Mouse (Mus musculus) embryonic facial prominence, embryonic 15.5 days (tissue): Measurements from ENCODE around the gene Mrpl33. TPM values are rescaled to one million over a fixed set of nuclear protein-coding genes. Genes with fewer than 3 reads are reported as not detected.
A peak's percentile ranks its signal among the peaks of the same experiment; 100 is the strongest.

Experiments used
- ATAC-seq: fragments of 200-750 bp; cut with Nextera tagmentation; 2 replicates; pipeline ENCODE4 v1.8.0; 2017; ENCODE audit warnings: low read depth, moderate TSS enrichment; ENCODE audit not compliant: insufficient number of reproducible peaks, low FRiP score, low TSS enrichment
- H3K27ac ChIP-seq: fragments of 300-500 bp; sonication (generic); replicated peaks from 2 replicates; pipeline ENCODE4 v1.5.1; 2015; ENCODE audit warnings: mild to moderate bottlenecking, inconsistent platforms
- H3K27me3 ChIP-seq: fragments of 300-500 bp; sonication (generic); 2 replicates; pipeline ENCODE4 v1.6.1; 2015; ENCODE audit warnings: inconsistent platforms
- H3K36me3 ChIP-seq: fragments of 300-500 bp; sonication (generic); 2 replicates; pipeline ENCODE4 v1.6.1; 2015; ENCODE audit warnings: mild to moderate bottlenecking, inconsistent platforms
- H3K4me1 ChIP-seq: fragments of 300-500 bp; sonication (generic); 2 replicates; pipeline ENCODE4 v1.6.1; 2015; ENCODE audit warnings: inconsistent platforms
- H3K4me2 ChIP-seq: fragments of 300-500 bp; sonication (generic); replicated peaks from 2 replicates; pipeline ENCODE4 v1.6.1; 2015; ENCODE audit warnings: mild to moderate bottlenecking, inconsistent platforms
- H3K4me3 ChIP-seq: fragments of 300-500 bp; sonication (generic); replicated peaks from 2 replicates; pipeline ENCODE4 v1.5.1; 2015; ENCODE audit warnings: mild to moderate bottlenecking, inconsistent platforms
- H3K9ac ChIP-seq: fragments of 300-500 bp; sonication (generic); 2 replicates; pipeline ENCODE4 v1.6.1; 2015; ENCODE audit warnings: inconsistent platforms
- H3K9me3 ChIP-seq: fragments of 300-500 bp; sonication (generic); replicated peaks from 2 replicates; pipeline ENCODE4 v1.6.1; 2016; ENCODE audit warnings: inconsistent platforms
- WGBS: fragments of 180-500 bp; shearing (Covaris S2); methylation state at CpG from one replicate; pipeline ENCODE4 v1.1.7; 2015; 5-methylcytosine and 5-hydroxymethylcytosine counted together
- polyA plus RNA-seq: library from polyadenylated mRNA; unstranded; fragments of >200 nt; fragmentation: Nextera tagmentation; extraction: Ambion mirVana; gene quantifications from 2 replicates; pipeline ENCODE4 v1.2.1, GENCODE M21; 2015

Mrpl33 gene
- polyA plus RNA-seq, 1 experiment from 2014 or later, result 283 TPM

DNA sequence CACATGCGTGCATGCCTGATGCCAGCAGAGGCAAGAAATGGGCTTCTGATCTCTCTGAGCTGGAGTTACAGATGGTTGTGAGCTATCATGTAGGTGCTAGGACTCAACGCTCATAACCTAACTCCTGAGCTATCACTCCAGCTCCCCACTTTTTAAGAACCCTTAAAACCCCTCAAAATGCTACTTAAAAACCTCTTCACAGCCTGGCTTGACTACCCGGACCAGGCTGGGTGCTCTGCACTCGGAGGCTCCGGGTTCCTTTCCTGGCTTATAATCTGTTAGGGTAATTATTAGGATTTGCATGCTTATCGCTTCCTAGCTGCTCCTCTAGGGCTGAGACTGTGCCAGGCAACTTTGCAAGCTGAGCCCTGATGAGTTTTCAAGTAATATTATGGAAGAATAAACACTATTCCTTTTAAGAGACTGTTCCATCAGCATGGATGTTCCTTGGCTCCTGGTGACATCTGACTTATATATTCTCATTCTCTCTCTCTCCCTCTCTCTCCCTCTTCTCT is 752 bp downstream of the Mrpl33 start:
- no peaks in the 10 kb centered on the region for H3K9me3 ChIP-seq
- 59% methylated on average over 6 of the region's 6 CpGs for WGBS
- H3K4me2 ChIP-seq, result peak overlapping the region; percentile 62; the same call in 1 of the 2 replicates
- H3K27me3 ChIP-seq, result no peaks in the 10 kb centered on the region
- H3K4me3 ChIP-seq, result no peak overlapping the region
- peaks cover 22% of the 10 kb centered on the region for H3K4me1 ChIP-seq
- H3K9ac ChIP-seq, result no peak overlapping the region
- no peaks in the 10 kb centered on the region for H3K36me3 ChIP-seq
- ATAC-seq, result no peak
- H3K27ac ChIP-seq, result no peak overlapping the region

GRCm38 (mm10) chr5:31598121-31598520 is 1.4 kb downstream of the Mrpl33 start:
- no peak for ATAC-seq
- H3K36me3 ChIP-seq, result no peaks in the 10 kb centered on the region
- no peaks in the 10 kb centered on the region for H3K9me3 ChIP-seq
- H3K4me3 ChIP-seq, result no peak overlapping the region
- peaks cover 22% of the 10 kb centered on the region for H3K4me1 ChIP-seq
- WGBS, result 80% methylated on average over 7 of the region's 7 CpGs
- no peak overlapping the region for H3K27ac ChIP-seq
- H3K9ac ChIP-seq, result no peak overlapping the region
- H3K4me2 ChIP-seq, result no peak overlapping the region
- H3K27me3 ChIP-seq, result no peaks in the 10 kb centered on the region

GRCm38 (mm10) chr5:31598579-31598978 is 1.8 kb downstream of the Mrpl33 start:
- Histone ChIP-seq H3K4me2 (no peak overlapping the region), H3K4me1 (peaks cover 22% of the 10 kb centered on the region), H3K36me3 (no peaks in the 10 kb centered on the region), H3K9ac (no peak overlapping the region), H3K9me3 (no peaks in the 10 kb centered on the region), H3K27ac (no peak overlapping the region), H3K4me3 (no peak overlapping the region), H3K27me3 (no peaks in the 10 kb centered on the region)
- WGBS, result 66% methylated on average over 4 of the region's 4 CpGs
- ATAC-seq, result no peak

DNA sequence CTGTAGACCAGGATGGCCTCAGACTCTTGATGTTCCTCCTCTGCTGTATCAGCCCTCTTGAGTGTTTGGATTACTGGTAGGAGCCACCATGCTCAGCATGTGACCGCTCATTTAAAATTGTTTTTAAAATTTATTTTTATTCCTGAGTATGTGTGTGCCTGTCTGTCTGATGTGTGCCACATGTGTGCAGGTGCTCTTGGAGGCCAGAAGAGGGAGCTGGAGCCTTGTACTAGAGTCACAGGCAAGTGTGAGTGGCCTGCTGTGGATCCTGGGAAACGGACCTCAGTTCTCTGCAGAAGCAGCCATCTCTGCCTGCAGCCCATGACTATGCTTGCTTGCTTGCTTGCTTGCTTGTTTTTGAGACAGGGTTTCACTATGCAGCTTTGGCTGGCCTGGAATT is 2.4 kb downstream of the Mrpl33 start:
- Histone ChIP-seq H3K36me3 (no peaks in the 10 kb centered on the region), H3K4me2 (no peak overlapping the region), H3K4me1 (peaks cover 22% of the 10 kb centered on the region), H3K9ac (no peak overlapping the region), H3K27me3 (no peaks in the 10 kb centered on the region), H3K27ac (no peak overlapping the region), H3K4me3 (no peak overlapping the region), H3K9me3 (no peaks in the 10 kb centered on the region)
- 83% methylated on average over 2 of the region's 2 CpGs for WGBS
- ATAC-seq, result no peak

DNA sequence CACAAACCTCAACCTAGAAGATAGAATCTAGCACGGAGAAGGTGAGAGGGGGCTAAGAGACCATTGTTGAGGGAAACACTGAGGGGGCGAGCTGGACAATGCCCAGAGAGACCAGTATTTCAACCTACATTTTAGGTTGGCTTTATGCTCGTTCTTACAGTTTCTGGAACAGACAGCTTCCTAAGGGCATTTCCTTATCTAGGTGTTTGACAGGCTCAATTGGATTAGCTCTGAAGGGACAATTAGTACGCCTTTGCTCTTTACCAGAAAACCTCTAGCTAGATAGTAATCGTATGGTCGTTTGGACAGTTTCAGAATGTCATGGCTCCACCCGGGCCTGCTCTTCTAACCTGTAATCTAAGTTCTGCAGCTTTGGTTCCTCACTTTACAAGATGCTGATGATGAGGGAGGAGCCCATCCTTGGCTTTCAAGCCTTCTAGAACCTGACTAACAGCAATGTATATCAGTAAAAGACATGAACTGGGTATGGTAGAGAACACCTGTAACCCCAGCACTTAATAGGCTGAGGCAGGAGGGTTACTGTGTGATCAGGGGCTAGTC is 4.5 kb downstream of the Mrpl33 start:
- Histone ChIP-seq H3K9ac (no peak overlapping the region), H3K4me3 (no peak overlapping the region), H3K9me3 (no peaks in the 10 kb centered on the region), H3K27ac (no peak overlapping the region), H3K36me3 (no peaks in the 10 kb centered on the region), H3K27me3 (no peaks in the 10 kb centered on the region), H3K4me1 (peaks cover 30% of the 10 kb centered on the region), H3K4me2 (no peak overlapping the region)
- ATAC-seq, result no peak
- 68% methylated on average over 7 of the region's 7 CpGs for WGBS

DNA sequence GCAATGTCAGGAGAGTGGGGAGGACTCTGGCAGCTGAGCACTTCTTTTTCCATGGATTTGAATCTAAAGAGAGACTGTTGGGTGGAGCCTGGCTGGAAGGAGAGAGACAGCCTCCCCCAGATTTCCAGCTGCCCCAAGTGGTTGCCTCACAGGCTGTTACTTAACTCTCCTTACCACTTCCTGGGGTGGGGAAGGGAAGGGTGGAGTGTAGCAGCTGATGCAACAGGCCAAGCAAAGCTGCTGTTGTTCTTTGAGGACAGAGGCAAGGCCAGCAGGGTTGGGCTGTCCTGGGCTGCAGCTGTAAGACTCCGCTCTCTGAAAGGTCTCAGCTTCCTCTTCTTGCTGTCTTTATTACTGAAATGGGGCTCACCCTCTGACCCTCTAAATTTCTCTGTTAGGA is 5.6 kb downstream of the Mrpl33 start:
- ATAC-seq, result peak; percentile 76
- H3K27me3 ChIP-seq, result no peaks in the 10 kb centered on the region
- H3K27ac ChIP-seq, result peak overlapping the region; percentile 74
- H3K4me3 ChIP-seq, result no peak overlapping the region
- H3K36me3 ChIP-seq, result no peaks in the 10 kb centered on the region
- no peak overlapping the region for H3K9ac ChIP-seq
- peaks cover 19% of the 10 kb centered on the region for H3K4me1 ChIP-seq
- H3K9me3 ChIP-seq, result no peaks in the 10 kb centered on the region
- no peak overlapping the region for H3K4me2 ChIP-seq
- WGBS, result 73% methylated on average over 1 of the region's 1 CpGs

DNA sequence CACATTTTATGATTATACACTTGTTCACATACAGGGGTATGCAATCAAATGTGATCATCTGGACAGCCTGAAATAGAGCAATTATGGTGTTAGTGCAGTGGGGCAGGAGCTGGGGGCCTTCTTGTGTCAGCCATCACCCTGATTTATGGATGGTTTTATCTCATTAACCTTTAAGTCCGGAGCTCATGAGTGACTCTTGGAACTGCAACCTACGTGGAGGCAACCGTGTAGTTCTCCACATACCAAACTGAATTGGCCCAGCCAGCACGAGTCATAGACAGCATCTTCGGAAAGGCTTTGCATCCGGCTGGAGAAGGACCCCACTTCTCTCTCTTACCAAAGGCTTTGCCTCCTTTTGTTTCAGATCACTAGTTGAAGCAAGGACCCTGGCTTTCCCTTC is 7.0 kb downstream of the Mrpl33 start:
- no peak overlapping the region for H3K4me2 ChIP-seq
- H3K4me3 ChIP-seq, result no peak overlapping the region
- peaks cover 16% of the 10 kb centered on the region for H3K4me1 ChIP-seq
- H3K9ac ChIP-seq, result no peak overlapping the region
- no peaks in the 10 kb centered on the region for H3K27me3 ChIP-seq
- no peaks in the 10 kb centered on the region for H3K9me3 ChIP-seq
- H3K27ac ChIP-seq, result no peak overlapping the region
- no peaks in the 10 kb centered on the region for H3K36me3 ChIP-seq
- WGBS, result 81% methylated on average over 6 of the region's 6 CpGs
- ATAC-seq, result no peak

DNA sequence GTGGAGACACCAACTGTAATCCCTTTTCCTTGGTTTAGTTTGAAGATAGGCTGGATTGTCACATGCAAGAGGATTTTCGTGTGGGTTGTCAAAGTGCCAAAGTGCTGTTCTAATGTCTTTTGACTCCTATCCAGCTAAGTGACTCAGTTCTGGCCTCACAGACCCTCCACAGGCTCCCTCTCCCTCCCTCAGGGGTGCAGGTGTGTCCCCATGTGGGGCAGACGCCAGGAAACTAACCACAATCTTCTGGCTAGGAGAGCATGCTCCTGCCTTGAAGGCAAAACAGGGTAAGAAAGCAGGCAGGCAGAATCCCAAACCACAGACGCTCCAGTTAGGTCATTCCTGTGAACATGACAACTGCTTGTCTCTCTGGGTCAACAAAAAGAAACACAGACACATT is 9.4 kb downstream of the Mrpl33 start:
- H3K27me3 ChIP-seq, result no peaks in the 10 kb centered on the region
- 14% methylated on average over 3 of the region's 3 CpGs for WGBS
- H3K9me3 ChIP-seq, result no peaks in the 10 kb centered on the region
- no peak overlapping the region for H3K9ac ChIP-seq
- no peak overlapping the region for H3K4me3 ChIP-seq
- ATAC-seq, result 0 out of 2 replicates have a peak, but pooled peaks have one; percentile 31
- peak overlapping the region; percentile 72 for H3K27ac ChIP-seq
- no peak overlapping the region for H3K4me2 ChIP-seq
- H3K36me3 ChIP-seq, result no peaks in the 10 kb centered on the region
- H3K4me1 ChIP-seq, result peaks cover 16% of the 10 kb centered on the region

DNA sequence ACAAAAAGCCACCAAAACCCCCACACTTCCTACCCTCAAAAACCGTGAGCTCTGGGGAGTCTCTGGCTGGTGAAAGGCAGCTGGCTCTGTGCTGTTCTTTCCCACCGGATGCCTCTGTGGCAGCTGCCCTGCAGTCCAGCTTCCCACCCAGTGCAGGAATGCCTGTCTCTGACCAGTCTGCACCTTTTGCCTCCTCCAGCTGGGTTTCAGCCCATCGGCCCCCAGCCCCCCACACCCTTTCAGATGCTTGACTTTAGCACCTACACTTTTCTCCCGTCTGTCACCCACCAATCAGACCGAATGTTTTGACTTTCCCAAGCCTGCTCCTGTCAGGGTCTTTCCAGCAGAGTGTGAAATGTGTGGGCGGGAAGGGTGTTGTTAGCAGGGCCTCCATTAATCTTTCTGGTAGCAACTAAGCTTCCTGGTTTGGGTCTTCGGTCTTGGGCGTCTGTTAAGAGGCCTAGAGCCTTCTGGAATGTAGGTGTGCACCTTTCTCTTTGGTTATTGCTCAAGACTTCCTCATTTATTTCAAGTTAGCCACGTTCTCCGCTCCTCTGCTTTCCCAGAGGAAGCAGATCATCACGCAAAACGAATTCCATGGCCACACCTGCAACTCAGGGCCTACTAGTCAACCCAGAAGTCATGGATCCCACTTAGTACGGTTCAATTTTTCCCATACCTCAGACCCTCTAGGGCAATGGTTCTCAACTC is 13.8 kb downstream of the Mrpl33 start:
- Histone ChIP-seq H3K36me3 (peaks cover 3% of the 10 kb centered on the region; the same call in 1 of the 2 replicates), H3K27me3 (no peaks in the 10 kb centered on the region)

GRCm38 (mm10) chr5:31611186-31611585 is 14.5 kb downstream of the Mrpl33 start:
- Histone ChIP-seq H3K4me2 (no peak overlapping the region), H3K9ac (no peak overlapping the region), H3K27me3 (no peaks in the 10 kb centered on the region), H3K36me3 (peaks cover 8% of the 10 kb centered on the region), H3K27ac (no peak overlapping the region), H3K4me3 (no peak overlapping the region), H3K9me3 (no peaks in the 10 kb centered on the region), H3K4me1 (peaks cover 13% of the 10 kb centered on the region)
- ATAC-seq, result no peak
- WGBS, result 93% methylated on average over 1 of the region's 1 CpGs

More for the DNA sequence above, 13.8 kb downstream of the Mrpl33 start:
- Histone ChIP-seq H3K9me3 (no peaks in the 10 kb centered on the region), H3K4me1 (peaks cover 19% of the 10 kb centered on the region), H3K9ac (no peak overlapping the region), H3K27ac (0 out of 2 replicates have a peak overlapping the region, but pooled peaks have one; percentile 28), H3K4me3 (no peak overlapping the region), H3K4me2 (no peak overlapping the region)
- no peak for ATAC-seq
- 72% methylated on average over 13 of the region's 13 CpGs for WGBS

- H3K27ac ChIP-seq, result peak overlapping the region; percentile 92
These were observed 17.1 kb downstream of the Mrpl33 start for GRCm38 (mm10) chr5:31613852-31614286.

More at GRCm38 (mm10) chr5:31613852-31614286, 17.1 kb downstream of the Mrpl33 start:
- WGBS, result under 1% methylated on average over 37 of the region's 37 CpGs
- peak overlapping the region; percentile 54 for H3K4me2 ChIP-seq
- peaks cover 12% of the 10 kb centered on the region for H3K4me1 ChIP-seq
- peak overlapping the region; percentile 88 for H3K4me3 ChIP-seq
- ATAC-seq, result peak; percentile 73
- H3K9me3 ChIP-seq, result no peaks in the 10 kb centered on the region
- no peaks in the 10 kb centered on the region for H3K27me3 ChIP-seq
- H3K36me3 ChIP-seq, result peaks cover 21% of the 10 kb centered on the region
- H3K9ac ChIP-seq, result peak overlapping the region; percentile 66
